Mouse (Mus musculus) brain, embryonic 14.5 days (tissue): Measurements from ENCODE around the gene Rhobtb3.

Experiments used
- CTCF ChIP-seq: fragments of 200-500 bp; IDR thresholded peaks from 2 replicates; pipeline ENCODE4 v1.5.1; 2012; ENCODE audit warnings: inconsistent platforms, mild to moderate bottlenecking, moderate library complexity, borderline replicate concordance; ENCODE audit not compliant: insufficient read depth, insufficient read length; ENCODE audit errors: extremely low read depth
- POLR2A ChIP-seq: fragments of 200-500 bp; IDR thresholded peaks from 2 replicates; pipeline ENCODE4 v1.6.1; 2012; ENCODE audit warnings: mild to moderate bottlenecking, inconsistent platforms, borderline replicate concordance; ENCODE audit not compliant: poor library complexity, insufficient read depth, insufficient read length, severe bottlenecking; ENCODE audit errors: extremely low read depth

DNA sequence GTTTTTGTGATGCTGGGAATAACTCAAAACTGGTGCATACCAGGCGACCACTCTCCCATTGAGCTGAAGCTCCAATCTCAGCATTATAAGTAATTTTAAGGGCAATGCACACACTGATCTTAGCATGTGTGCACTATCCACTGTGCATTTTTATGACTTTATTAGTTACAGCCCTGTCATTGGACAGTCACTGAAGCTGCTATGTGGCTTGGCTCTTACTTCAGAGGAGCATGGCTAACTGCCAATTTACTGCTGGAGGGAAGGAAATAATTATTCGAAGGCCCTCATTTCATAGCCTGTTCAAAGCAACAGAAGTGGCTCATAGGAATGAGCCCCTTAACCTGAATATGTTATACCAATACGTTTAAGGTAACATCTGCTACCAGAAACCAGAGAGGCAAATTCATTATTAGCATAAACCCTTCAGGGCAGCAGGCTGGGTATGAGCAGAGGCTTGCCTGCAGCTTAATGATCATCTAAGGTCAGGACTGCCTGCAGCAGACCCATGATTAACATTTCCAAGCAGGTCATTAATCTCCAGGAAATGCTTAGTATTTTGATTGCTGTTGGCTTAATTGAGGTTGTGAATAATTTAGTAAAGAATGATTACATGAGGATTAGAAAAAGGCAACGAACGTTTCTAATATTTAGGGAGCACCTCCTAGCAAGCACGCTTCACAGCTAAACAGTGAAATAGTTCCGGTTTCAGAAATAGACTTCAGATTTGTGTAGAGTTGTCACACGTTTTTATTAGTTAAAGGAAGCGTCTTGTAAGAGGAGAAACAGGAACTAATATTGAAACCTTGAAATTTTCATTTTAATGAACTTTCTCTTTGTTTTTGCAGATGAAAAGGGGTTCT lies 48.7 kb upstream of the Rhobtb3 start:
- no peak for TF ChIP-seq CTCF
- no peak for TF ChIP-seq POLR2A
